Mouse (Mus musculus): ENCODE results near the gene Dnah3.

GRCm38 (mm10) chr7:119906523-119907215 is 188.4 kb downstream of the Dnah3 start:
- TF ChIP-seq POLR2A (IDR thresholded peaks at IDR 0.05; ENCODE audit: low read depth, low read length) (no peak), CTCF (IDR thresholded peaks at IDR 0.05; ENCODE audit: extremely low read depth, insufficient read depth, insufficient read length, insufficient replicate concordance) (no peak)

Measured in spleen, adult 2 months (tissue).